Mouse (Mus musculus) heart, adult 2 months (tissue): ENCODE measurements around the gene Tep1.

ENCODE experiments used
- CTCF ChIP-seq: fragments of 200-600 bp; IDR thresholded peaks from 2 replicates; pipeline ENCODE4 v1.8.1; 2022; ENCODE audit warnings: antibody characterized with exemption, mild to moderate bottlenecking, moderate library complexity
- POLR2A ChIP-seq: fragments of 200-500 bp; IDR thresholded peaks from 2 replicates; pipeline ENCODE4 v1.6.1; 2011; ENCODE audit warnings: mild to moderate bottlenecking, low read depth, low read length, control low read depth; ENCODE audit not compliant: insufficient read depth

GRCm38 (mm10) chr14:50911356-50911755, 41.0 kb upstream of the Tep1 start:
- no peak for TF ChIP-seq CTCF
- no peak for TF ChIP-seq POLR2A
